Mouse (Mus musculus) gastrocnemius, adult 8-10 months (tissue): Measurements from ENCODE around the gene Cdcp2. TPM values are rescaled to one million over a fixed set of nuclear protein-coding genes. Genes with fewer than 3 reads are reported as not detected.

Source experiments
- DNase-seq, 2 experiments: peaks; one replicate each; pipeline ENCODE4 v3.0.0; 2022; ENCODE audit warnings: low spot score in 2 of 2
- total RNA-seq, 4 experiments: library from RNA; stranded (reverse); gene quantifications; 2 replicates each; pipeline ENCODE4 v1.2.4; 2022

Gene Cdcp2
- total RNA-seq, 4 experiments from 2014 or later: not detected

GRCm38 (mm10) chr4:107129373-107129772 is 32.7 kb downstream of the Cdcp2 start:
- DNase-seq: no peak

DNA sequence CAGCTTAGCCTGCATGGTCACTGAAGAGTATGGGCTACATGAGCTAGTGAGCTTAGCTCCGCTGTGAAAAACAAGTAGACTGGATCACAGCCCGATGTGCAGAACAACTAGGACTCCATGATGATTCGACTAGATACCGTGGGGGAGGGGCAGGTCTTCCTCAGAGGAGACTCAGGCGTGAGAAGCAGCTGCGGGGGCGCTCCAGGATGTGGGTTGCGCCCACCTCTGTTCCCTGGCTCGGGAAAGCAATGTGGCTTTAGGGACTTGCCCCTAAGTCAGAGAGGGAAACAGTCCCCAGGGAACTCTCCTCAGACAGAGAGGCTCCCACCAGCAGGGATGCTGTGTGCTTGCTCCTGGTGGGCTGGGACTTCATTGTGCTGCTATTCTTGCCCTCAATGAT is 33.8 kb downstream of the Cdcp2 start:
- DNase-seq: no peak

- no peak for DNase-seq
Measured at GRCm38 (mm10) chr4:107134891-107135290, 38.2 kb downstream of the Cdcp2 start.

GRCm38 (mm10) chr4:107135663-107136062 is 39.0 kb downstream of the Cdcp2 start:
- no peak for DNase-seq

- no peak for DNase-seq
Measured at GRCm38 (mm10) chr4:107136531-107136930, 39.8 kb downstream of the Cdcp2 start.

DNA sequence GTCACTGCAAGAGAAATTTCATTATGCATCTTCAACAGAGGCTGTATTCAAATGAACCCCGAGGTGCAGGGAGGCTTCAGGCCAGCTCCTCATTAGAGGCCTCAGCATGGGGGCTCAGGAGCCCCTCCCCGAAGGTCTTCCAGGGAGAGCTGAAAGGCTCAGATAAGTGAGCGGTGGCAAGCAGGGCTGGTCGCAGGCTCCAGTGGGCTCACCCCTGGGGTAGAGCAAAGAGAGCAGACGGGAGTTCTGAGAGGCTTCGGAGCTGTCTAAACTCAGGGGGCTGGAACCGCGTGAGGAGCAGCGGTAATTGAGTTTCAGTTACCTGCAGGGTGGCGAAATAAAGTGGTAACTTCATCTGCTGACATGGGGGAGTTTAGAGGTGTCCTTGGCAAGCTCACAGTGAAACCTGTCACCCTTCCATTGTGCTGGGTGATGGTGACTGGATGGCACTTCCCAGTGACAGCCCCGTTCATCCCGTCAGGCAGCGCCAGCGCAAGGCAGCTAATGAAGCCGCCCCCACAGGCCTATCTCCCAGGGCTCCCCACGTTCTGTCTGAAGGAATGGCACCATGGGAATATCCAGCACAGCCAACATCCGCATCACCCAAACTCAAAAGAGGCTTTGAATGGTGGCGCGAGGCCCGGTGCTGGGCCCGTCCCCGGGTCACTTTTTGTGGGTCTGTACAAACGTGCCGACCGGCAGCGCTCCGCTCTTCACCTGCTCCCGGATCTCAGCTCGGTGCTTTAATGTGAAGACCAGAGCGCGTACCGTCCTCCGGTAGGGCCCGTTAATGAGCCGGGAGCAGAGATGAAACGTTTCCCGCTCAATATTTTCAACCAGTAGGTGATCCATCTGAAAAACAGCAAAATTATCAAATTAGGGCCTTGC is 42.5 kb downstream of the Cdcp2 start:
- DNase-seq: no peak

DNA sequence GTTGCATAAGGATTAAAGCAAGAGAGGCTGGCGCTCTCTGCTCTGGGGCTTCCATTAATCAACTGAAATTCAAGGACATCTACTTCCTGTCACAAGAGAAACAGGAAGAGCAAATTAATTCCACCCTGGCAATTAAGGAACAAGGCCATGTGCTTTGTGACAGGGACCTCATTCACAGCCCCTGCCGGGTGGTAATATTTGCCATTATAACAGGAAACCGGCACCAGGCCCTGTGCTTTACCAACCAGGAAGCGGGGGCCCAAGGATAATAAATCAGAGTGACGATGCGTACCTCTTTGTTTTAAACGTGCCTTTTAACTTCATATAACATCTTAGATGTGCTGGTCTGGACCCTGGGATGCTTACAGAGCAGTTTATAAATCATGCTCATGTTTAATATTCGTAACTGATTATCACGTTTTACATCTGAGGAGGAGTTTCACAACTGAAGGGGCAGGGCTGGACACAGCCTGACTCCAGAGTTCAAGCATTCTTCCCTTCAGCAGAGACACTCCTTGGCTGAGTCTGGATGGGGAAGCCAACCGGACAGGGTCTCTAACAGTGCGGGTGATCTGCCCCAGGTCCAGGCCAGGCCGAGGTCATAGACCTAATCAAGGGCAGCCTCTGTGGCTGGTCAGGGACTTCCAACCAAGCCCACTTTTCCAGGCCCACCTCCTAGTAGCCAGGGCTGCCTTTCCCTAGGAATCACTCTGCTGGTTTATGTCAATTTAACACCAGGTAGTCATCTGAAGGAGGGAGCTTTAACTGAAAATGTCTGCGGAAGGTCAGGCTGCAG is 43.3 kb downstream of the Cdcp2 start:
- DNase-seq: no peak

- no peak for DNase-seq
Measured at GRCm38 (mm10) chr4:107143511-107143910, 46.8 kb downstream of the Cdcp2 start.

GRCm38 (mm10) chr4:107150991-107151390 is 54.3 kb downstream of the Cdcp2 start:
- no peak for DNase-seq

- DNase-seq: no peak
Measured at GRCm38 (mm10) chr4:107152571-107152970, 55.9 kb downstream of the Cdcp2 start.

DNA sequence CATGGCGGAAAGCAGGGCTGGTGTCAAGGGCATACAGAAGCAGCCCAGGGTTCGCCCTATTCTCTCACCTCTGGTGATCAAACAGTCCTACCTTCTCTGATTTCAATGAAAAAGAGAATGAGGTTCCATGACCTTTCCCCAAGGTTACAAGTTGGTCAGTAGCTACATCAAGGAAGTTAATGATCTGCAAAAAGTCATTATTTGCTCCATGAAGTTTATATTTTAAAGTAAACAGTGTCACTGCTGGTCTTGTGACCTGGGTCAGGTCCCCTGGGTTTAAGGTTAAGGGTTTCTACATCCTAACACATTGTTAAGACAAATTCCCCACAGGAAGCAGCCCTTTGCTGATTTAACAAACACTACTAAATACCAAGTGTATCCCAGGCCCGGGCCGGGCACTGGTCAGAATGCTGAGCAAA is 60.3 kb downstream of the Cdcp2 start:
- DNase-seq: no peak

DNA sequence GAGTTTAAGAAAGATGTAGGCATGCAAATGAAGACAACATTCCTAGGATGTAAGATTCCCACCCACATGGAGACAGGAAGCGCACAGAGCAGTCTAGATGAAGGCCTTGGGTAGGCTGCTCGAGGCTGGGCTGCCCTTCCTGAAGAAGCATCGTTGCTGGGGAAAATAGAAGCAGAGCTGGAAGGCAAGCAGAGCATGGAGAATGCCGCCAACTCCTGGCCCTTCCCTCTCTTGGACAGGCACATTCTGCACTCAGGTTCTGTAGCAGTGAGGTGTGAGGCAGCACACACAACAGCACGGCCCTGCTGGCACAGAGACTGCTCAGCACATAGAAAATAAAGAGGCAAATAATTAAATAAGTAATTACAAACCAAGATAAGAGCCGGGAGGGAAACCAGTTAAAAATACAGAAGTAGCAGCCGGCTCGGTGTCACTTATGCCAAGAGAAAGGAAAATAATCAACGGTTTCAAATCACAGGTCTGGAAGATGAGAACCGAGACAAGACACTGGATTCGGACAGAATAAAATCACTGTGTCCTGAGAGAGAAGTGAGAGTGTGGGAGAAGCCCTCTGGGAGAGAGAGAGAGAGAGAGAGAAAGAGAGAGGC is 62.6 kb downstream of the Cdcp2 start:
- DNase-seq: no peak

- no peak for DNase-seq
Measured at GRCm38 (mm10) chr4:107160181-107160580, 63.5 kb downstream of the Cdcp2 start.

Other genes starting within 250 kb of the Cdcp2 start
- 10 to 100 TPM; 24.0 to 27.1 (median 25.8) TPM for gene Ssbp3, start 186.2 kb upstream of the Cdcp2 start, total RNA-seq
- 10 to 100 TPM; 77.8 to 92.6 (median 86.3) TPM for gene Mrpl37, start 30.0 kb upstream of the Cdcp2 start, total RNA-seq
- gene Cyb5rl, start 29.9 kb upstream of the Cdcp2 start, total RNA-seq: 10 to 100 TPM; 15.6 to 27.1 (median 16.7) TPM
- gene Tmem59, start 81.5 kb downstream of the Cdcp2 start, total RNA-seq: 10 to 100 TPM; 79.9 to 91.5 (median 85.1) TPM
- 10 to 100 TPM; 11.0 to 14.8 (median 11.9) TPM for gene Tceanc2, start 82.2 kb downstream of the Cdcp2 start, total RNA-seq
- not detected for gene Ldlrad1, start 112.3 kb downstream of the Cdcp2 start, total RNA-seq
- gene Lrrc42, start 156.6 kb downstream of the Cdcp2 start, total RNA-seq: 10 to 100 TPM in 1 of 4 experiments, 1 to 10 TPM in 3; 7.1 to 11.4 (median 8.4) TPM
- gene Hspb11, start 156.7 kb downstream of the Cdcp2 start, total RNA-seq: 1 to 10 TPM; 6.2 to 9.1 (median 7.1) TPM
- gene Dio1, start 210.3 kb downstream of the Cdcp2 start, total RNA-seq: under 1 TPM in 1 of 4 experiments, not detected in 3; 0.16 TPM
- gene Yipf1, start 217.5 kb downstream of the Cdcp2 start, total RNA-seq: 1 to 10 TPM; 7.4 to 9.7 (median 8.9) TPM